Mouse (Mus musculus) central nervous system, embryonic 11.5 days (tissue): ENCODE measurements around the gene Rbm11. TPM values are rescaled to one million over a fixed set of nuclear protein-coding genes. Genes with fewer than 3 reads are reported as not detected.

Source experiments
- polyA plus RNA-seq: library from polyadenylated mRNA; depleted of rRNA; stranded (reverse); fragments of >200 nt; gene quantifications from 2 replicates; pipeline ENCODE4 v1.2.3, GENCODE M21; 2012; rRNA removed

Rbm11 gene
- polyA plus RNA-seq, result 0.52 and 0.81 TPM in 2 replicates

DNA sequence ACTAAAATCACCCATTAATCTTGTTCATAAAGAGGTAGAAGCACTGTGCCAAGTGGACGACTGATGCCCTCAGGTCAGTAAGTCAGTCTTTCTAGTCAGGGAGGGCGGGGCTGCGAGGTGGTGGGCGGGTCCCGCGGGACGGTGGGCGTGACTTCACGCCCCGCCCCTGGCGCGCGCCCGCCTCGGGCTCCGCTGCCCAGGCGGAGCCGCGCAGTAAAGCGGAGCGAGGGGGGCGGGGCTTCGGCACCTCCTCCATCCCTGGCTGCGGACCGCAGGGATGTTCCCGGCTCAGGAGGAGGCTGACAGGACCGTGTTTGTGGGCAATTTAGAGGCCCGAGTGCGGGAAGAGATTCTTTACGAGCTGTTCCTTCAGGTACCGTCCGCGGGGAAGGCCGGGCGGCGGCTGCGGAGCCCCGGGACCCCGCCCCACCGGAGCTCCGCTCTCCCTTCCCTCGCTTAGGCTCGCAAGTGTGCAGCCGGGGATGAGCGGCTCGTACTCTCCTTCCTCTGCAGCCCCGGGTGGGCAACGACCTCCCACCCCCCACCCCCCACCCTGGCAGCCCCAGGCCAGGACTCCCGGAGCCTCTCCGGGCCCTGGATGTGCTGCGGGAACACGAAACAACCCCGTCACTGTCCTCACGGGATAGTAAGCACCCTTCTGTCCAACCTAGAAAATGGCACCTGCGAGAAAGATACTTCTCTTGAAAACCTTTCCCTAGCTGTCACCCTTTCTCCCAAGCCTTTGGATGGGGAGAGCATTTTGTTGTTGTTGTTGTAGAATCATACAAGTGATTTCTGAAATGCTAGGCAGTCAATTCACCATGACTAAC is at the start of gene Rbm11:
Gene Rbm11 (plus strand): TSS at position 174 of the 830 bp plus-strand sequence.

GRCm38 (mm10) chr16:75585961-75586360 is 6.7 kb upstream of the Rbm11 start, which contains the start of gene Lipi:
Gene Lipi (minus strand): TSS chr16:75586061.

Other genes starting within 250 kb of the Rbm11 start
- not detected in 2 replicates for gene Lipi, start 6.8 kb upstream of the Rbm11 start, polyA plus RNA-seq
- 16.7 and 22.5 TPM in 2 replicates for gene Hspa13, start 174.3 kb downstream of the Rbm11 start, polyA plus RNA-seq